Mouse (Mus musculus): ENCODE data around the gene Sprr1b. TPM values are rescaled to one million over a fixed set of nuclear protein-coding genes. Genes with fewer than 3 reads are reported as not detected.
A peak's percentile ranks its signal among the peaks of the same experiment; 100 is the strongest.
"Not testable (repeated sequence)": the region's sequence is repeated elsewhere in the genome, so short reads cannot be mapped to it uniquely, and the experiment has no call there.

The Sprr1b gene
- total RNA-seq (2014; rRNA removed) (not detected in 2 replicates), polyA plus RNA-seq (2012; rRNA removed) (not detected in 2 replicates)

DNA sequence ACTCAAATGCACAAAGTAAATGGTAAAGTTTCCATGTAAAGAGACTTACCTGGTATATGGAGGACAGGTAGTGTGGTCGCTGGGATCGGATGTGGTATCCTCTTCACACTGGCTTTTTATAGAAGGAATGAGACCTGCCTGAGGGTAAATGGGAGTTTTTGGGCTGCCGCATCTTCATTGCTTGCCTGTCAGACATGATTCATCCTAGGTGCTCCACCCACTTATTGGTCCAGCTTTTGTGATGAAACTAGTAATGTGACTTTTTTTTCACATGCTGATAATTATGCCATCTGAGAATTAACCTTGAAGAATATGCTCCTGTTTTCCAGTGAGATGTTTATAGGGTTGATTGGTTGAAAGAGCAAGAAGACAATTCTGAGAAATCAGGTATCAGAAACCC, at the start of gene Sprr1b:
Gene Sprr1b, minus strand, starts transcription at position 101 of the 400 bp plus-strand sequence.
- 100% methylated on average over 3 of the region's 3 CpGs for WGBS
- TF ChIP-seq CTCF (IDR thresholded peaks at IDR 0.05; ENCODE audit: low read depth, low read length) (no peak), POLR2A (IDR thresholded peaks at IDR 0.05; ENCODE audit: extremely low read depth, insufficient read depth, low read length) (no peak)
- Histone ChIP-seq H3K79me2 (ENCODE audit: control insufficient read depth, insufficient read depth, low read length) (no peaks in the 10 kb centered on the region), H3K36me3 (ENCODE audit: control insufficient read depth, insufficient read depth, low read length) (no peaks in the 10 kb centered on the region), H3K27ac (replicated peaks; ENCODE audit: insufficient read depth, low read depth, low read length) (no peak within 1 kb of the TSS), H3K27me3 (ENCODE audit: control insufficient read depth, insufficient read depth, low read length) (no peaks in the 10 kb centered on the region), H3K9ac (ENCODE audit: low read depth, low read length) (no peak within 1 kb of the TSS), H3K4me1 (ENCODE audit: control insufficient read depth, insufficient read depth, low read length) (no peaks in the 10 kb centered on the region), H3K4me3 (ENCODE audit: insufficient read depth, low read depth, low read length) (no peak within 1 kb of the TSS)
- no peak for DNase-seq (ENCODE audit: extremely low read depth, low read depth, low spot score)

DNA sequence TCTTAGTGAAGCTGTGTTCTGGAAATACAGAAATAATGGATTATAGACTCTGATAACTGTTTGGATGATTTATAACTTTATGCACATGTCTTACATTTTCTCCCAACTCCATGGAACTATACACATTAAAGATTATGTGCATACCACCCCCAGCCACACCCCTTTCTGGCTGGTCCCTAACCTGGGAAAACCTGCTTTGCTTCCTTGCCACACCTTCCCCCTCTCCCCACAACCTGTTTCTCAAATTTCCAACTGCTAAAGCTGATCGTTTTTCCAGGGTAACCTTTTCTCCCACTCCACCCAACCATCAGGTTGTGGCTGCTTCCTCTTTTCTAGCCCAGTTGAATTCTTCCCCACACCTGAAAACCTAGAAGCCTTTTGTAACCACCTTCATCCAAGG, 47.7 kb upstream of the Sprr1b start:
- H3K27me3 ChIP-seq (ENCODE audit: control insufficient read depth, insufficient read depth, low read length), result no peaks in the 10 kb centered on the region
- DNase-seq (ENCODE audit: extremely low read depth, low read depth, low spot score), result no peak
- no peaks in the 10 kb centered on the region for H3K4me1 ChIP-seq (ENCODE audit: control insufficient read depth, insufficient read depth, low read length)
- TF ChIP-seq POLR2A (IDR thresholded peaks at IDR 0.05; ENCODE audit: extremely low read depth, insufficient read depth, low read length) (no peak), CTCF (IDR thresholded peaks at IDR 0.05; ENCODE audit: low read depth, low read length) (no peak)
- no peak overlapping the region for H3K9ac ChIP-seq (ENCODE audit: low read depth, low read length)
- no peaks in the 10 kb centered on the region for H3K79me2 ChIP-seq (ENCODE audit: control insufficient read depth, insufficient read depth, low read length)
- H3K36me3 ChIP-seq (ENCODE audit: control insufficient read depth, insufficient read depth, low read length), result no peaks in the 10 kb centered on the region
- no peak overlapping the region for H3K27ac ChIP-seq (replicated peaks; ENCODE audit: insufficient read depth, low read depth, low read length)
- 32% methylated on average over 1 of the region's 1 CpGs for WGBS
- no peak overlapping the region for H3K4me3 ChIP-seq (ENCODE audit: insufficient read depth, low read depth, low read length)

- Histone ChIP-seq H3K27ac (replicated peaks; ENCODE audit: insufficient read depth, low read depth, low read length) (no peak within 1 kb of the TSS), H3K27me3 (ENCODE audit: control insufficient read depth, insufficient read depth, low read length) (no peaks in the 10 kb centered on the region), H3K4me1 (ENCODE audit: control insufficient read depth, insufficient read depth, low read length) (no peaks in the 10 kb centered on the region), H3K36me3 (ENCODE audit: control insufficient read depth, insufficient read depth, low read length) (no peaks in the 10 kb centered on the region), H3K79me2 (ENCODE audit: control insufficient read depth, insufficient read depth, low read length) (no peaks in the 10 kb centered on the region), H3K4me3 (ENCODE audit: insufficient read depth, low read depth, low read length) (no peak within 1 kb of the TSS), H3K9ac (ENCODE audit: low read depth, low read length) (no peak within 1 kb of the TSS)
- no peak for TF ChIP-seq POLR2A (IDR thresholded peaks at IDR 0.05; ENCODE audit: extremely low read depth, insufficient read depth, low read length)
- DNase-seq (ENCODE audit: extremely low read depth, low read depth, low spot score), result no peak
Observed at GRCm38 (mm10) chr3:92485863-92486262, 47.3 kb upstream of the Sprr1b start, which contains the start of gene Sprr1a. Gene Sprr1a (minus strand): TSS chr3:92485895.

DNA sequence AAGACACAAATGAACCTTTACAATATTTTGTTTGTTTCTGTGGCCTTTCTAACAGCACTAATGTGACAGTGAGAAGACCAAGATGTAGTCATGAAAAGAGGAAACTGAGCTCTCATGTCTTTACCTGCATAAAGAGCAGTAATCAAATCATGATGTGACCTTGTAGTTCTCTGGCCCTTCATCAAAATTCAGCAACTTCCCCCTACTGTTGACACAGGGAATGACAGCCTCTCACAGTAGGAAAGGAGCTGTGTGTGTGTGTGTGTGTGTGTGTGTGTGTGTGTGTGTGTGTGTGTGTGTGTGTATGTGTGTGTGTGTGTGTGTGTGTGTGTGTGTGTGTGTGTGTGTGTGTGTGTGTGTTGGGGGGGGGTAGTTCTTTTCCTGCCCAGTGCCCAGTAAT, 42.7 kb upstream of the Sprr1b start:
- H3K9ac ChIP-seq (ENCODE audit: low read depth, low read length); H3K27ac ChIP-seq (replicated peaks; ENCODE audit: insufficient read depth, low read depth, low read length); H3K36me3 ChIP-seq (ENCODE audit: control insufficient read depth, insufficient read depth, low read length); H3K79me2 ChIP-seq (ENCODE audit: control insufficient read depth, insufficient read depth, low read length); H3K4me1 ChIP-seq (ENCODE audit: control insufficient read depth, insufficient read depth, low read length); H3K4me3 ChIP-seq (ENCODE audit: insufficient read depth, low read depth, low read length); H3K27me3 ChIP-seq (ENCODE audit: control insufficient read depth, insufficient read depth, low read length): not testable (repeated sequence)
- DNase-seq (ENCODE audit: extremely low read depth, low read depth, low spot score), result peak; percentile 9

- no peaks in the 10 kb centered on the region for H3K36me3 ChIP-seq (ENCODE audit: control insufficient read depth, insufficient read depth, low read length)
- H3K4me1 ChIP-seq (ENCODE audit: control insufficient read depth, insufficient read depth, low read length), result no peaks in the 10 kb centered on the region
- H3K79me2 ChIP-seq (ENCODE audit: control insufficient read depth, insufficient read depth, low read length), result no peaks in the 10 kb centered on the region
- no peaks in the 10 kb centered on the region for H3K27me3 ChIP-seq (ENCODE audit: control insufficient read depth, insufficient read depth, low read length)
- no peak for TF ChIP-seq POLR2A (IDR thresholded peaks at IDR 0.05; ENCODE audit: extremely low read depth, insufficient read depth, low read length)
- no peak for TF ChIP-seq CTCF (IDR thresholded peaks at IDR 0.05; ENCODE audit: low read depth, low read length)
- no peak overlapping the region for H3K9ac ChIP-seq (ENCODE audit: low read depth, low read length)
- H3K27ac ChIP-seq (replicated peaks; ENCODE audit: insufficient read depth, low read depth, low read length), result no peak overlapping the region
- WGBS, result 74% methylated on average over 2 of the region's 2 CpGs
- no peak for DNase-seq (ENCODE audit: extremely low read depth, low read depth, low spot score)
- no peak overlapping the region for H3K4me3 ChIP-seq (ENCODE audit: insufficient read depth, low read depth, low read length)
Observed at GRCm38 (mm10) chr3:92470111-92470510, 31.5 kb upstream of the Sprr1b start.

GRCm38 (mm10) chr3:92467424-92467823, 28.8 kb upstream of the Sprr1b start:
- DNase-seq (ENCODE audit: extremely low read depth, low read depth, low spot score), result no peak
- H3K79me2 ChIP-seq (ENCODE audit: control insufficient read depth, insufficient read depth, low read length), result no peaks in the 10 kb centered on the region
- no peaks in the 10 kb centered on the region for H3K36me3 ChIP-seq (ENCODE audit: control insufficient read depth, insufficient read depth, low read length)
- no peak overlapping the region for H3K4me3 ChIP-seq (ENCODE audit: insufficient read depth, low read depth, low read length)
- TF ChIP-seq CTCF (IDR thresholded peaks at IDR 0.05; ENCODE audit: low read depth, low read length) (no peak), POLR2A (IDR thresholded peaks at IDR 0.05; ENCODE audit: extremely low read depth, insufficient read depth, low read length) (no peak)
- no peak overlapping the region for H3K9ac ChIP-seq (ENCODE audit: low read depth, low read length)
- no peak overlapping the region for H3K27ac ChIP-seq (replicated peaks; ENCODE audit: insufficient read depth, low read depth, low read length)
- H3K4me1 ChIP-seq (ENCODE audit: control insufficient read depth, insufficient read depth, low read length), result no peaks in the 10 kb centered on the region
- H3K27me3 ChIP-seq (ENCODE audit: control insufficient read depth, insufficient read depth, low read length), result no peaks in the 10 kb centered on the region
